Mouse (Mus musculus): ENCODE results near the gene Shisa5.

- TF ChIP-seq CTCF (IDR thresholded peaks at IDR 0.05; ENCODE audit: borderline replicate concordance, insufficient read depth, low read length) (no peak), POLR2A (IDR thresholded peaks at IDR 0.05; ENCODE audit: low read depth, low read length) (no peak)
These were observed 45.6 kb upstream of the Shisa5 start for GRCm38 (mm10) chr9:108992620-108993361.

Data from embryonic fibroblast, embryonic 13.5 days (primary cell).